22 mouse cellular contexts compared by ENCODE assay signal in genomic region chr7:29434313-29435035, GRCm38 (mm10).
A peak's percentile ranks its signal among the peaks of the same experiment; 100 is the strongest.
DNase-seq lines count a peak whose midpoint lies in the region; ATAC-seq and TF ChIP-seq lines count a peak whose summit lies in the region.
"Had no signal": no experiment of that assay in that cellular context is flagged by ENCODE, and none has a peak within 500 bp of the region (broad histone marks: within the 10 kb centered on the region; RNA-seq: fewer than 3 reads in every experiment).

No protein-coding gene starts in this region.

- intact Hi-C loops in gastrocnemius, adult 2 months (cut with DNase I) = loop anchor here (5.0 kb wide), 1 partner anchor 83 kb away; the partner anchor contains the start of gene Sipa1l3
- intact Hi-C loops in gastrocnemius, postnatal 36 days (cut with DNase I) = loop anchor here (5.0 kb wide), 1 partner anchor 42 kb away; no protein-coding TSS in a partner anchor

- H3K27ac ChIP-seq in gastrocnemius, adult 2 months = peak overlapping the region; percentile 82; the same call in 1 of the 2 replicates
- H3K27ac ChIP-seq in layer of hippocampus, adult 2 months = peak overlapping the region; percentile 81
- H3K27ac ChIP-seq: forebrain, embryonic 15.5 days; heart, adult 2 months; heart, embryonic 10.5 days; heart, embryonic 13.5 days had no signal

- ATAC-seq in CD4-positive, CD25-positive, alpha-beta regulatory T cell, adult 4 months = no peak
- ATAC-seq: activated CD4-positive, CD25-positive, alpha-beta regulatory T cell, adult 4 months; forebrain, embryonic 15.5 days; hindbrain, embryonic 16.5 days had no signal

- DNase-seq in gastrocnemius, adult 2 months = no peak
- no peak for DNase-seq in gastrocnemius, postnatal 36 days
- peak; percentile 63 for DNase-seq in layer of hippocampus, adult 11-12 months (ENCODE audit: low spot score)
- no peak for DNase-seq in layer of hippocampus, adult 9-10 months (ENCODE audit: low spot score)
- DNase-seq in layer of hippocampus, adult 2 months (ENCODE audit: low spot score in 2 of 2) = peak; percentile 70 to 85
- DNase-seq in layer of hippocampus, adult 8-10 months (ENCODE audit: low spot score in 2 of 2) = peak; percentile 67 to 68
- no peak for DNase-seq in spleen, postnatal 36 days (ENCODE audit: low spot score in 2 of 2)
- DNase-seq: adrenal gland, adult 8-10 months; adrenal gland, postnatal 25 days; cerebellum, adult 18-20 months; cerebellum, adult 9-10 months; gastrocnemius, postnatal 25 days; heart, adult 2 months; heart, postnatal 14 days; heart, postnatal 4 days had no signal

- H3K4me3 ChIP-seq in gastrocnemius, adult 2 months = no peak overlapping the region
- no peak overlapping the region for H3K4me3 ChIP-seq in layer of hippocampus, adult 2 months
- H3K4me3 ChIP-seq: forebrain, embryonic 10.5 days; forebrain, embryonic 15.5 days; heart, adult 2 months; heart, embryonic 10.5 days; heart, embryonic 13.5 days had no signal

- no peak for TF ChIP-seq CTCF in gastrocnemius, adult 2 months (IDR thresholded peaks at IDR 0.05)
- no peak for TF ChIP-seq CTCF in layer of hippocampus, adult 2 months (conservative IDR thresholded peaks at IDR 0.05)

Comparison
In these comparisons a context has a peak if more than half of its experiments do, and no peak if none do; other contexts are left out.
1. DNase-seq: peak in layer of hippocampus, adult 11-12 months (single experiment), layer of hippocampus, adult 2 months (2 of 2) and layer of hippocampus, adult 8-10 months (2 of 2); none in gastrocnemius, adult 2 months (single experiment), gastrocnemius, postnatal 36 days (0 of 2), layer of hippocampus, adult 9-10 months (single experiment) and spleen, postnatal 36 days (0 of 2).